Mouse (Mus musculus) monocyte, adult 5-6 weeks (primary cell): ENCODE results near the gene Bcl6b. TPM values are rescaled to one million over a fixed set of nuclear protein-coding genes. Genes with fewer than 3 reads are reported as not detected.

Source experiments
- ATAC-seq: fragments of 153-309, 156-312 bp; replicated peaks from 2 replicates; pipeline ENCODE4 v1.8.0; 2017; ENCODE audit warnings: mild to moderate bottlenecking; ENCODE audit not compliant: low TSS enrichment, insufficient number of reproducible peaks, severe bottlenecking, poor library complexity, low FRiP score
- total RNA-seq: library from RNA; stranded (forward); fragments of 200-1000, 200-491, 200-594 nt; gene quantifications from 3 replicates; pipeline ENCODE4 v1.2.3, GENCODE M21; 2017

Gene Bcl6b
- total RNA-seq, 1 experiment from 2014 or later, result not detected

DNA sequence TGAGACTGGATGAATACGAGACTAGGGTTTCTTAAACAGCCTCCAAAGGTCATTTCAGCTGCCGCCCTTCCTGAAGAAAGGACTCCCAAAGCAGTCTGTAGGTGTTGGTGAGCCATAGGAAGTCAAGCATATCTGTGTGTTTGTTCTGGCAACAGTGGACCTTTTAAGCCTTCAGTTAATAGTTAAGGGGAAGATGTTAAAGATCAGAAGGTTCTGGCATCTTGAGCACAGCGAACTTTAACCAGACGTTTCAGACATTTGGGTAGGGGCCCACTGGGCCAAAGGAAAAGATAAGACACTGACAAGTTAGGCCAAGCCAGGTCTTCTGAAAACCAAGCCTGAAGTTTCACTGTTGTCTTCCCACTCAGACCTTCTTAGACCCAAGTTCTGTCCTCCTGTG, 11.6 kb downstream of the Bcl6b start:
- ATAC-seq, result no peak

- no peak for ATAC-seq
These were observed 13.5 kb downstream of the Bcl6b start for GRCm38 (mm10) chr11:70216103-70216502.

- no peak for ATAC-seq
These were observed 14.3 kb downstream of the Bcl6b start for GRCm38 (mm10) chr11:70215301-70215700.

DNA sequence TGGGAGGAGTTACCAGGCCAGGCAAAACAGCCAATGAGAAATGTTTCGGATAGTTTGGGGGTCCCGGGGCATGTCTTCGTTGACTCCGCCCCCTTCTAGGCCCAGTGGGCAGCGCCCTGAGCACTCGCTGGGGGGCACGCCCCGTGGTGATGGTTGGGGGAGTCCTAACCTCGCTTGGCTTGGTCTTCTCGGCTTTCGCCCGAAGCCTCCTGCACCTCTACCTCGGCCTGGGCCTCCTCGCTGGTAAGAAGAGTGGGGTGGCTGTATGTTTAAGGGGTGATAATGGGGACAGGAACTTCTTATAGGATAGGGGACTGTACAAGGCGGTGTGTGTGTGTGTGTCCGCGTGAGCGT, 14.8 kb downstream of the Bcl6b start:
- ATAC-seq, result no peak

- ATAC-seq, result no peak
These were observed 15.3 kb downstream of the Bcl6b start for GRCm38 (mm10) chr11:70214191-70214855.

DNA sequence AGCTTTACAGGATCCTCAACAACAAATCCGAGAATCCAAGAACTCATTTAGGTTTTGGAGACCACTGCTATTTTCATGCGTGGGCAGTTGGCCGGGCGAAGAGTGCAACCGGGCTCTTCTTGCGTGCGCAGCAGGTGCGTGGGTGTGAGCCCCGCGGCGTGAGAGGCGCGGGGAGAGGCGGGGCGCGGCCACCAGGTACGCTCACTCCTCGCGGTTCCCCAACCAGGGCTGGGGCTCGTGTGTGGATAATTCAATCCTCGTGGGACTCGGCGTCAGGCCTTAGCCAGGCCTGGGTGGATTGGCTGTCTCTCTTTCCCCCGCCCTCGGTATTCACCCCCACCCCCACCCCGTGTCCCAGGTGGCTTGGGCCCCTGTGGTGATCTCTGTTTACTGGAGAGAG, 15.9 kb downstream of the Bcl6b start:
- ATAC-seq, result no peak

DNA sequence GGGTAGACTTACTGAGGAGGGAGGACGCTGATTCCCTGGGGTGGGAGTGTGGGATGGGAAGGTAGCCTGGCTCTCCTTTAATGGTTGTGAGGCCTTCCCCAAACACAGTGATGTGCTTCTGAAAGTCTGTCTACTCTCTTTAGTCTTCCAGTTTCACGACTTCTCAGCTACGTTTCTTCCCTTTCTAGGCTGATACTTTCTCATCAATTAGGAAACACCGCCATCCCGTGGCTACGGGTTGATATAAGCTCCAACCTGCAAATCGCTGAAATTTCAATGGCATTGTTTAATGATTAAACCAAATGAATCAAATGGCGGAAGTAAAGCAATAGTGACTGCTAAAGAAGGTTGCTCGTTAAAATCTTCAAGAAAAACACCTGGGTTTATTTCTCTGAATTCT, 16.7 kb downstream of the Bcl6b start:
- ATAC-seq, result no peak; the same call in 1 of the 2 replicates

DNA sequence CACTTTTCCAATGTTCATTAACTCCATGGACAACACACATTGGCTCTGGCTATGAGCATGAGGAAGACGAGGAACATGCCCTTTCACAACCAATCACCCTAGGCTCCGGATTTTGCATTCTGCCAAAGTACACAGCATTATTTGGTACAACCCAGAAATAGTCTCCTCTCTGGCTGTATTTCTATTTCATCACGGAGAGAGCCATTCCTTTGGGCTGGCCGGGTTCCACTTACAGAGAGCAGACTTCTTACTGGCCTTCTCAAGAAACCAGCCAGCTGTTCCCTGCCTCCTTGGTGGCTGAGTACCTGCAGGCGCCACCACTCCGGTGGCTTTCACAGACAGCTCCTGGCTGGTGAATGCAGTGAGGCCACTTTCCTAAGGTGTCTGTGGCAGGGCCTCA, 17.2 kb downstream of the Bcl6b start, which contains the start of gene Slc16a11:
Gene Slc16a11, plus strand, starts transcription at position 330 of the 400 bp plus-strand sequence.
- no peak for ATAC-seq

DNA sequence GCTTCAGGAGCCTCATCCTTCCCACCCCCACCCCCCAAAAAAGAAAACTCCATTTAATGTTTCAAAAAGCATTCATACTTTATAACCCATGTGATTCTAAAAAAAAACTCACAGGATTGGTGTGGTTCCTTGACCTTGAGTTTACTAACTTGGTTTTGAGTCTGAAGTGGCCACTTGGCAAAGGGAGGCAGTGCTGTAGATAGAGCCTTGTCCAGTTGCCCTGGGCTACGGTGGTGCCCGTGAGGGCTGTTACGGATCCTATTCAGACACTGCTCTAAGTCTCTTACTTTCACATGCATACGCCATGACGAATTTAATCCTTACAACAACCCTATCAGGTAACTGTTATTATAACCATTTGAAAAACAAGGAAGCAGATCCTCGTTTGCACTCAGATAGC, 17.6 kb downstream of the Bcl6b start:
- no peak for ATAC-seq

GRCm38 (mm10) chr11:70210681-70211080, 18.9 kb downstream of the Bcl6b start:
- no peak for ATAC-seq

GRCm38 (mm10) chr11:70208778-70209388, 20.7 kb downstream of the Bcl6b start:
- no peak for ATAC-seq

DNA sequence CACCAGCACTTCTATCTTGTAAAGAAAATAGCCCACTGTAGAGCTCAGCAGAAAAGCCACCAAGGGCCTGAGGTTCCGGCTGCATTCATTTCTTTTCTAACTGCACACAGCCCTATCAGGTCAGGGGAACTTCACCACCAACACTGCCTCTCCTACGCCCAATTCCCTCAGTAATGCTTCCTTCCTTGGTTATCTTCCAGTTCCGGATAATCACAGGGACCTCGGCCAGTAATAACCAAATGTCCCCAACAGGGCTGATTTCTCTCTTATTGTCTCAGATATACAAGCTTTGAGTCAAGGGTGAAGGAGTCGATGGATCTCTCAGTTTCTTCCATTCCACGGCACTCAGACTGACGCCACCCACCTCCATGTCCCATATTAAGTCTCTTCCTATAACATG, 22.3 kb downstream of the Bcl6b start:
- ATAC-seq, result no peak

DNA sequence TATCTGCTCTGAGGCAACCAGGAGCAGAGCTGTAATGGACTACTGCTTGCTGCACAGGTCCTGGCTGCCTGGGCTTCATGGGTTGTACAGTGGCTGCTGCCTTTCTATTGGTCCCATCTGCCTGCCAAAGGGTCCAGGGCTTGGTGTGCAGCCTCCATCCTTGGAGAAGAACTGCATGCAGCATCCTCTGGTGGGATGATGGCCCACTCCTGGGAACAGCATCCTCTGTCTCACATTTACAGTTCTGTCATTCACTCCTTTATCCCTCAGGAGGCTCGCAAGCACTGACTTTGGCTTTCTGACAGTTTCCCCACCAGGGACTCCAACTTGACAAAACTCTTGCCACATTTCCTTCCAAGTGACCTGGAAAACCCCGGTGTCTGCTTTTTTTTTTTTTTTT, 22.8 kb downstream of the Bcl6b start:
- no peak for ATAC-seq

- peak; percentile 69 for ATAC-seq
These were observed 27.9 kb downstream of the Bcl6b start for GRCm38 (mm10) chr11:70201691-70202090.

DNA sequence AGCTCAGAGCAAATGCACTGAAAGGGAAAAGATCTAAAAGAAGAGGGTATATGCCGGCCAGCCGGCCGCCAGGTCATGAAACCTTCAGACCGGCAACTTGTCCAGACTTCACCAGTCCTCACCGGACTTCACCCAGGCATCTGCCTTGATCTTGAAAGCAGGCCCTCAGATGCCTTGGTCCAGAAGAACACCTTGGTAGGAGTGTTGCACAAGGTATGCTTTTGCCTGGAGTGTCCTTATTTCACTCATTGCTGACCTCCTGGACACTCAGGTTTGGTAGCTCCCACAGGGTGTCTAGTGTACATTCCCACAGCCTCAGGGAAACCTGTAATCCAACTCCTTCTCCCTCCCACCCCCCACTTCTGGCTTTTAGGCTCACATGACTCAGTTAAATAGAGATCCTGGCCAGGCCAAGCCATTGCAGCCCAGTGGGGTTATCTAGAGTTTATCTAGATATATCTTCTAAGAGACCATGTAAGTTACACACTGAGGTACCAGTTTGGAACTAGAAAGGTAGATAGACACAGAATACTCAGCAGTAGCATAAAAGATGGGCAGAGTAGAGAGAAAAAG, 29.5 kb downstream of the Bcl6b start:
- no peak for ATAC-seq

DNA sequence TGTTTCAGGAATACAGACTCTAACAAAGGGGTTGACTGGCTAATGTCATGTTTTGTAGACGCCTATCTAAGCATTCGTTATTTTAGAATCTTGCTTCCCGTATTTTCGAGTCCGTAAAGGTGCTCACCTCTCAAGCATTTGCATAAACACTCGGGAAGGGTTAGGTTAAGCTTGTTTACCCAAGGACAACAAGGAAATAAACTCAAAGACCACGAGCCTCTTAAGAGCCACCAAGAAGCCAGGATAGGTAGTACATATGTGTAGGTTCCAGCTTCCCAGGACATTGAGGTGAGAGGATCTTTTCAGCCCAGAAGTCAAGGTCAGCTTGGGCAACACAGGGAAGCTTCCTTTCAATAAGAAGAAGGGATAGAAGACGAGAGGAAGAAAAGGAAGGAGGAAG, 30.5 kb downstream of the Bcl6b start:
- no peak for ATAC-seq

DNA sequence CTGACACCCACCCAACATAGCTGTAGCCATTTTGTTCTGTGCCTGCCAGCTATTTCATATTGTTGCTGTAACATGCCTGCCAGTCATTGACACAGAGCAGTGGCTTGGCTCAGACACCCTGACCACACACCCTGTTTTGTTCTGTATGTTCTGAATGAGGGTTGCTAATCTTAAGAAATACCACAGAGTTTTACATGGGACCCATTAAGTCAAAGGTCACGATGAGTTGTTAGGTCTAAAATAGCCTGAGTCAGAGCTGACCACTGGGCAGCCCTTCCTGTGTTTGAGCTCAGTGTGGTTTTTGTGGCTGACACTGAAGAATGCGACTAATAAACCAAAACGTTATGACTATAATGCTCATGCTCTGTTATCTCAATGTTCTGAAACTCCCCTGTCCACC, 31.3 kb downstream of the Bcl6b start:
- peak; percentile 76 for ATAC-seq

DNA sequence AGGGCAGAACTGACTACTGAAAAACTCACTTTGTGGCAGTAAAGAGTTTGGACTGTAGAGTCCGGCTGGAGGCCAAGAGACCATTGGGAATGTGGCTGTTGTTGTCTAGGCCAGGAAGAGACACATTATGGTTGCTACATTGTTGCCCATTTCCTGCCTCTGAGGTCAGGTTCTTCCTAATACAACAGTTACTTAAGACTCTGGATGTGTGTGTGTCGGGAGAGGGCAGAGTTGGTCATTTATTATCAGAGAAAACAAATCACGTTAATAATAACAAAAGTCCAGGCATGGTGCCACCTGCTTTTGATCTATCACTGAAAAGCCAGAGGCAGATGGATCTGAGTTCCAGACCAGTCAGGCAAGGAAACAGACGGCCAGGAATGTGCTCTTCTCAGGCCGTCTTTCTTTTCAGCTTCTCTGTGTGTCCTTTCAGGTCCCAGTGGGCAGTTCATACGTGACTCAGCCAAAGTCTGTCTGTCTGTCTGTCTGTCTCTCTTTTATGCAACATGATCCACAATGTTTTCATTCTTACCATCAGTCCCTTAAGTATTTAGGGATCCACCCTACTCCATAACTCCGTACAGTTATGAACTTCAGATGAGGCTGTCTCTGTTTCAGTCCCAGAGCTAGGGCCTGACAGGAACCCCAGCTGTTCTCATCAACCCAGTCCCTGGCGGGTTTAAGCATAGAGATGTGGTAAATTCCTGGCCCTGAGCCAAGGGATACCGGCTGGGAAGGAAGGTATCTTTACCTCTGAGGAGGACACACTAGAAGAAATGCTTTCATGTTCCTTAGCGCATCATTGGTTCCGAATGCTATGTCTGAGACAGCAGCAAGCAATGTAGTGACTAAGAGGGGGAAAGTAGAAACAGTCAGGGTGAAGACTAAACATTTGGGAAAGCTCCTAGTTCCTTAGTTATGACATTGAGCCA, 36.0 kb downstream of the Bcl6b start:
- no peak for ATAC-seq

DNA sequence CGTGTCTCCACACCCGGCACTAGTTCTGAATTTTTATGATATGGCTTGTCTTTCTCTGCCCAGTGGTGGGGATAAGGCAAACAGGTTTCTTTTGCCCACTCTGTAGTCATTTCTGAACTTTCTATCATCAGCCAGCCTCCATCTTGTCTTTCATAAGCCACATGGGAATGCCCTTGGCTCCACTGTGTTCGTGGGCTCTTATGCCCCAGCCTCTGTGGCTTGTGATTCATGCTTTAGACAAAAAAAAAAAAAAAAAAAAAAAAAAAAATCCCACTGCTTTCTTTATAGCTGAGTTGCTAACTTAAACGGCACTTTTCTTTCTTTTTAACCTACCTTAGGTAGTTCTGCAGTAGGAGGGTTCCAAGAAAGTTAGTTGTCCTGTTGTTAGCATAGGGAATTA, 37.4 kb downstream of the Bcl6b start:
- no peak for ATAC-seq
